Mouse (Mus musculus) liver, postnatal 0 days (tissue): ENCODE results near the gene Mycbp.

Experiments used
- CTCF ChIP-seq: sonication (generic); IDR thresholded peaks from 2 replicates; pipeline ENCODE4 v1.5.1; 2016; ENCODE audit warnings: antibody characterized with exemption, low read depth
- EP300 ChIP-seq: IDR thresholded peaks from 2 replicates; pipeline ENCODE4 v1.6.1; 2016; ENCODE audit warnings: antibody characterized with exemption, low read depth, mild to moderate bottlenecking

DNA sequence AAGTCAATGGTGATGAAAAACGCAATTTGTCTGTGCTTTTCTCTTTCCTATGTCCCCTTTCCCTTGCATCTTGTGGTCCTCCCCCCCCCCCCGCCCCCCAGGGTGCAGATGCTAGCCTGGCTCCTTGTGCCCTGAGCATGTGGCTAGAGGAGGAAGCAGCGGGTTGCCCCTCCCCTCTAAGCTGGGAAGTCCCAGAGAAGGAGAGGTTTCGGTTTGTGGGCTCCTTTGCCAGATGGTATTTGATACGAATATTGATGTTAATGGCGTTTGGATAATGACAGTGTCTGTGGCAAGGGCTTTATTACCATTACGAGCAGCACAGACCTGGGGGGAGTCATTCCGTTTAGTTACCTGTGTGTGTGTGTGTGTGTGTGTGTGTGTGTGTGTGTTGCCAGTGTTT lies 47.4 kb downstream of the Mycbp start:
- no peak for TF ChIP-seq EP300
- no peak for TF ChIP-seq CTCF
